Mouse (Mus musculus) MEL (cell line): ENCODE results near the gene Skap2.

Source experiments
- CTCF ChIP-seq, 3 experiments: IDR thresholded peaks in 2 of 3; conservative IDR thresholded peaks in 1 of 3; 2 replicates each; pipeline ENCODE4 v1.5.1; 2011 to 2012; ENCODE audit warnings: low read length in 3 of 3, low read depth in 2 of 3, mild to moderate bottlenecking in 2 of 3, improper control_type of control experiment in 1 of 3, inconsistent platforms in 1 of 3, mixed read lengths in 1 of 3, moderate library complexity in 1 of 3; ENCODE audit not compliant: control insufficient read depth in 1 of 3, insufficient read depth in 1 of 3, poor library complexity in 1 of 3, severe bottlenecking in 1 of 3
- E2F4 ChIP-seq: IDR thresholded peaks from 2 replicates; pipeline ENCODE4 v1.6.1; 2011; ENCODE audit warnings: low read depth, low read length, improper control_type of control experiment, borderline replicate concordance
- EP300 ChIP-seq, 2 experiments: IDR thresholded peaks; 2 replicates each; pipeline ENCODE4 v1.6.1; 2011; ENCODE audit warnings: improper control_type of control experiment in 2 of 2, low read length in 2 of 2, low read depth in 1 of 2, mild to moderate bottlenecking in 1 of 2
- ETS1 ChIP-seq: IDR thresholded peaks from 2 replicates; pipeline ENCODE4 v1.6.1; 2012; ENCODE audit warnings: low read depth, mild to moderate bottlenecking, inconsistent platforms, low read length, improper control_type of control experiment, moderate library complexity
- GABPA ChIP-seq: IDR thresholded peaks from 2 replicates; pipeline ENCODE4 v1.6.1; 2012; ENCODE audit warnings: low read depth, mild to moderate bottlenecking, inconsistent platforms, low read length, improper control_type of control experiment, moderate library complexity
- GATA1 ChIP-seq: IDR thresholded peaks from 2 replicates; pipeline ENCODE4 v1.6.1; 2011; ENCODE audit warnings: low read depth, low read length, improper control_type of control experiment
- MAZ ChIP-seq: IDR thresholded peaks from 2 replicates; pipeline ENCODE4 v1.6.1; 2012; ENCODE audit warnings: low read depth, mild to moderate bottlenecking, inconsistent platforms, low read length, improper control_type of control experiment
- NRF1 ChIP-seq: IDR thresholded peaks from 2 replicates; pipeline ENCODE4 v1.6.1; 2014; ENCODE audit warnings: low read depth, mild to moderate bottlenecking, inconsistent platforms, low read length, improper control_type of control experiment, moderate library complexity; ENCODE audit not compliant: poor library complexity, insufficient read depth, severe bottlenecking
- POLR2A ChIP-seq, 2 experiments: IDR thresholded peaks; 2 replicates each; pipeline ENCODE4 v1.6.1; 2011 to 2012; ENCODE audit warnings: low read length in 2 of 2, mild to moderate bottlenecking in 2 of 2, control low read depth in 1 of 2, improper control_type of control experiment in 1 of 2, low read depth in 1 of 2, moderate library complexity in 1 of 2; ENCODE audit not compliant: control insufficient read depth in 1 of 2, insufficient read depth in 1 of 2, poor library complexity in 1 of 2
- RAD21 ChIP-seq: IDR thresholded peaks from 2 replicates; pipeline ENCODE4 v1.6.1; 2011; ENCODE audit warnings: mild to moderate bottlenecking, low read depth, low read length, improper control_type of control experiment
- SMC3 ChIP-seq: IDR thresholded peaks from 2 replicates; pipeline ENCODE4 v1.6.1; 2011; ENCODE audit warnings: low read depth, low read length, improper control_type of control experiment
- USF1 ChIP-seq: IDR thresholded peaks from 2 replicates; pipeline ENCODE4 v1.6.1; 2014; ENCODE audit warnings: low read depth, mild to moderate bottlenecking, inconsistent platforms, low read length, improper control_type of control experiment, moderate library complexity
- USF2 ChIP-seq, 2 experiments: IDR thresholded peaks; 2 replicates each; pipeline ENCODE4 v1.6.1; 2011 to 2012; ENCODE audit warnings: improper control_type of control experiment in 2 of 2, low read length in 2 of 2, borderline replicate concordance in 1 of 2, inconsistent platforms in 1 of 2, low read depth in 1 of 2, mild to moderate bottlenecking in 1 of 2; ENCODE audit not compliant: insufficient read depth in 1 of 2
- ZC3H11A ChIP-seq: IDR thresholded peaks from 2 replicates; pipeline ENCODE4 v1.6.1; 2012; ENCODE audit warnings: low read depth, mild to moderate bottlenecking, inconsistent platforms, low read length, improper control_type of control experiment

DNA sequence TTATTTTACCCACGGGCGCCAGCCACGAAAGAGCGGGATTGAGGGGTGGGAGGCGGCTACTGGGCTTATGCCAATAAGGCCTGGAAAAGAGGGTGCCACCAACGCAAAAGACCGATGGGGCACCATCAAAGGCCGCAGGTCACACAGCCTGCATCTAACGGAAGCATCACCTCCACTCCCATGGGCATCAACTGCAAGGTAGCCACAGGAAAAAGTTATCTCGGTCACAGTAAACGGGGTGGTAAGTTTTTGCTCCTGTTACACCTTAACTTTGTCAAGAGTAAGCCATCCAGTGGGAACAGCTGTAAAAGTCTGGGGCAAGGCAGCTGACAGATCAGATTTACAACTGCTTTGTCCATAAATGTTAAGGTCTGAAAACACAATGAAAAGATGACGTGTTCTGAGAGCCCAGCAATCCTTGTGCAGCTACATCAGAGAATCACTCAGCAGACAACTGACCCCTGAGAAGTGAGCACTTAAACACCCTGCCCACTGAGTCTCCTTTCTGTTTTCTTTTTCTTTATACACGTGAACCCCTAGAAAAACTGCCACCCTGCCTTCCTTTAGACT, 5.6 kb downstream of the Skap2 start:
- TF ChIP-seq POLR2A (IDR thresholded peaks at IDR 0.05; ENCODE audit: control insufficient read depth in 1 of 2, insufficient read depth in 1 of 2, low read depth in 1 of 2, low read length in 2 of 2, poor library complexity in 1 of 2): no peak
- TF ChIP-seq NRF1: no peak
- no peak for TF ChIP-seq CTCF (IDR thresholded peaks at IDR 0.05 in 2 of 3, conservative IDR thresholded peaks at IDR 0.05 in 1 of 3; ENCODE audit: control insufficient read depth in 1 of 3, insufficient read depth in 1 of 3, low read depth in 2 of 3, low read length in 3 of 3, poor library complexity in 1 of 3, severe bottlenecking in 1 of 3)
- no peak for TF ChIP-seq USF1
- TF ChIP-seq EP300 (IDR thresholded peaks at IDR 0.05; ENCODE audit: low read depth in 1 of 2, low read length in 2 of 2): no peak
- TF ChIP-seq USF2 (IDR thresholded peaks at IDR 0.05; ENCODE audit: borderline replicate concordance in 1 of 2, insufficient read depth in 1 of 2, low read depth in 1 of 2, low read length in 2 of 2): no peak
- no peak for TF ChIP-seq SMC3
- no peak for TF ChIP-seq E2F4
- TF ChIP-seq ETS1: no peak
- TF ChIP-seq GATA1: no peak
- no peak for TF ChIP-seq ZC3H11A
- no peak for TF ChIP-seq GABPA
- no peak for TF ChIP-seq MAZ
- no peak for TF ChIP-seq RAD21
